Mouse (Mus musculus) layer of hippocampus, adult 9-11 months (tissue): ENCODE measurements around the gene Scarb2.
"Not testable (repeated sequence)": the region's sequence is repeated elsewhere in the genome, so short reads cannot be mapped to it uniquely, and the experiment has no call there.

Source experiments
- DNase-seq: peaks from one replicate; pipeline ENCODE4 v3.0.0; 2022

Gene Scarb2

GRCm38 (mm10) chr5:92506733-92507132 is at the start of gene Scarb2:
Scarb2 (minus strand) TSS chr5:92506833.
- no peak for DNase-seq

GRCm38 (mm10) chr5:92555905-92556304 is 49.3 kb upstream of the Scarb2 start:
- DNase-seq: no peak

GRCm38 (mm10) chr5:92554891-92555511 is 48.4 kb upstream of the Scarb2 start, which contains the start of gene Fam47e:
Fam47e (plus strand) TSS chr5:92555069.
- DNase-seq: peak; percentile 20

GRCm38 (mm10) chr5:92554443-92554842 is 47.8 kb upstream of the Scarb2 start:
- no peak for DNase-seq

GRCm38 (mm10) chr5:92553939-92554338 is 47.3 kb upstream of the Scarb2 start:
- DNase-seq: no peak

- no peak for DNase-seq
Measured at GRCm38 (mm10) chr5:92552611-92553010, 46.0 kb upstream of the Scarb2 start.

GRCm38 (mm10) chr5:92539698-92540097 is 33.1 kb upstream of the Scarb2 start:
- no peak for DNase-seq

GRCm38 (mm10) chr5:92524821-92525258 is 18.2 kb upstream of the Scarb2 start:
- DNase-seq: peak; percentile 80

- not testable (repeated sequence) for DNase-seq
Measured at GRCm38 (mm10) chr5:92521131-92521530, 14.5 kb upstream of the Scarb2 start.

GRCm38 (mm10) chr5:92512066-92512465 is 5.4 kb upstream of the Scarb2 start:
- DNase-seq: no peak

GRCm38 (mm10) chr5:92511256-92511655 is 4.6 kb upstream of the Scarb2 start:
- no peak for DNase-seq

- no peak for DNase-seq
Measured at GRCm38 (mm10) chr5:92508853-92509252, 2.2 kb upstream of the Scarb2 start.

- DNase-seq: peak; percentile 53
Measured at GRCm38 (mm10) chr5:92506301-92506729, 318 bp downstream of the Scarb2 start.

GRCm38 (mm10) chr5:92505402-92505865 is 1.2 kb downstream of the Scarb2 start:
- peak; percentile 97 for DNase-seq

GRCm38 (mm10) chr5:92504676-92505400 is 1.8 kb downstream of the Scarb2 start:
- peak; percentile 37 for DNase-seq

- DNase-seq: no peak
Measured at GRCm38 (mm10) chr5:92503856-92504618, 2.6 kb downstream of the Scarb2 start.

GRCm38 (mm10) chr5:92503356-92503847 is 3.2 kb downstream of the Scarb2 start:
- DNase-seq: no peak

GRCm38 (mm10) chr5:92499378-92499777 is 7.3 kb downstream of the Scarb2 start:
- DNase-seq: no peak

- peak; percentile 77 for DNase-seq
Measured at GRCm38 (mm10) chr5:92498661-92499060, 8.0 kb downstream of the Scarb2 start.

GRCm38 (mm10) chr5:92498225-92498624 is 8.4 kb downstream of the Scarb2 start:
- no peak for DNase-seq

GRCm38 (mm10) chr5:92495771-92496409 is 10.7 kb downstream of the Scarb2 start:
- no peak for DNase-seq

- DNase-seq: no peak
Measured at GRCm38 (mm10) chr5:92495291-92495690, 11.3 kb downstream of the Scarb2 start.

GRCm38 (mm10) chr5:92493423-92493822 is 13.2 kb downstream of the Scarb2 start:
- peak; percentile 59 for DNase-seq
